Mouse (Mus musculus): Measurements from ENCODE around the gene Ano9.

The Ano9 gene

DNA sequence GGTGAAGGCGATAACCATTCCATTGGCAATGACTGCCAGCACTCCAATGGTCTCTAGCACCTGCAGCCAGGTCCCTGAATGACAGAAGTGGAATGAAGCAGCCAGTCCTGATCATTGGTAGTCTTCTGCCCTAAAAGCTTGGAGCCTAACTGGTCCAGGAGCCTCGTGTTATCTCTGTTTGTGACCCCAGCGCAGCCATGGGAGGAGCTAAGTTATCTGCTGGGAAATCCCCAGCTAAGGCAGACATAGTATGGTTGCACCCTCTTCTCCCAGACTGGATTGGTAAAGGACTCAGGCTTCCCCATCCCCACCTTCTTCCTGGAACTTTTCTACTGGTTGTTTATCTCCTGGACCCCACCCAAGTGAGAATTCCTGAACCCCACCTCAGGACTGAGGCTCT, 14.4 kb downstream of the Ano9 start:
- no peak for DNase-seq (ENCODE audit: low spot score in 2 of 2)

DNA sequence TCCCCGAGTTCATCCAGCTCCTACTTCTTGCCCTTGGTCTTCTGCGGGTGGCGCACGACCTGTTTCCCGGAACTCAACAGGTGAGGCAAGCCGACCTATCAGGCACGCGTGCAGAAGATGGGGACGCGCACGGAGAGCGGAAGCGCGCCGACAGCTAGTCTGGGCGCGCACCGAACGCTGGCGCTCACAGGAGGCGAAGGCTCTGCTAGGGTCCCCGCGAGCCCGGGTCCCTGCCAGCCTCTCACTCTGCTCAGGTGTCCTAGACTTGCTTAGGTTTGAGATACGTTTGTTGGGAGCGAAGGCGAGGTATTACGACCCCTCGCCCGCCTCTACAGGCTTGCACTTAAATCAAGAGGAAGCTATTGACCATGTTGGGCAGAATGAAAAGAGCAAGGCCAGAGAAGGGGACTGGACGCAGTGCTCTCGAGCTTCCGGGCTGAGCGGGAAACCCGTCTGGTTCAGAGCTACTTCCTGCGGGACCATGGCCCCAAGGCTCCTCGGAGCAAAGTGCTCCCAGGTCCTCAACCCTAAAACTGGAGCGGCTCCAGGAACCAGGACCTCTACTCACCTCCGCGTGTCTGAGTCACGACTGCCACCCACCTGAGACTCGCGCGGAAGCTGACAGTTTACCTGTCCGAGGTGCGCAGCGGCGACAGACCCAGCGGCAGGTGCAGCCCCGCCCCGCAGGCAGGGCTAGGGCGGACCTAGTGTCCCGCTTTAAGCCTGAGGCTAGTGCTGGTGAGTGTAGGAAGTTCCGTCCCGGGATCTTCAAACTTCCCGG, 17.5 kb downstream of the Ano9 start, which contains the start of gene Sigirr:
Gene Sigirr (minus strand): TSS at position 662 of the 781 bp plus-strand sequence.
- peak; percentile 50 to 69 for DNase-seq (ENCODE audit: low spot score in 2 of 2)

DNA sequence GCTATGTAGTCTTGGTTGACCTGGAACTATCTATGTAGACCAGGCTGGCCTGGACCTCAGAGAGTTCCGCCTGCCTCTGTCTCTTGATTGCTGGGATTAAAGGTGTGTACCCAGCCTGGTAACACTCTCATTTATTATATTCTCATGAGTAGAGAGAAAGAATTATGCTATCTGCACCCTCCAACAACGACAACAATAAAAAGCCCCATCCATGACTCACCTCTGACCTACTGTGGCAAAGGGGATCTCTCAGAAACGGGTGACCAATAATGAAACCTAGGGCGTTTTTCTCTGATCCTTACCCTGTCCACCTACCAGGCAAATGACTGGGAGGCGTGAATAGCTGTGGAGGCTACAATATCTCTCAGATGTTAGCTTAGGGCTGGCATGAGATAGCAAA, 20.4 kb downstream of the Ano9 start:
- DNase-seq (ENCODE audit: low spot score in 2 of 2), result no peak

DNA sequence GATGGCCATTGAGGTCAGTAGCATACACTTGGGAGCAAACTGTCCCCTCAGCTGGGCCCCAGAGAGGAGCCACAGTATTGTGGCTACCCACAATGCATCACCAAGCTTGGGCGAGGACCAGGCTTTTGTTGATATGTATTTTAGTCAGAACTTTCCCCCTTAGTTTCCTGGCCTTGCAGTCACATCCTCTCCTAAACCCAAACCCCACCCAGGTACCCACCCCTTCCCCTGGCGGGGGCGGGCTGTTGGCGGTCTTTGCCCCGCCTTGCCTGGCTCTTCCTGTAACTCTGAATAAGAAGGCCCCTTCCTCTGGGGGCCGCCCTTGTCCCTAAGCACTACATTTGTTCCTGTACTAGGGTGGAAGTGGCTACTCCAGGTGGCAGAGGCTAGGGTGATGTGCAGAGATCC, 21.0 kb downstream of the Ano9 start:
- peak; percentile 52 to 83 for DNase-seq (ENCODE audit: low spot score in 2 of 2)

DNA sequence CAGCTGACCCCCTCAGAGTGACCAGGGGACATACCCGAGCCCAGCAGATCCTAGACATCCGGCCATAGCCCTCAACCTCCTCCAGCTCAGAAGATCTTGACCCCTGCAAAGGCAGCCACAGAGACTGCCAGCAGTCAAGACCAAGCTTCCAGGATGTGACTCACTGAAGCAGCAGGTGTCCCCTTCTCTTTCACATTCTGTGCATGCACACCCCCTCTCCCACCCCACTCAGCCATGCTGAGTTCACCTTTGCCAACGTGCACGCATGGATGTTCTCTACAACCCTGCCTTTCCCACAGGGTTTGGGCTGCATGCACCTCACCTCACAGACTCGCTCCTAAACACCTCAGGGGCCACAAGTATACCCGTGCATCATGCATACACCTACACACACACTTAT, 21.6 kb downstream of the Ano9 start:
- DNase-seq (ENCODE audit: low spot score in 2 of 2), result no peak

DNA sequence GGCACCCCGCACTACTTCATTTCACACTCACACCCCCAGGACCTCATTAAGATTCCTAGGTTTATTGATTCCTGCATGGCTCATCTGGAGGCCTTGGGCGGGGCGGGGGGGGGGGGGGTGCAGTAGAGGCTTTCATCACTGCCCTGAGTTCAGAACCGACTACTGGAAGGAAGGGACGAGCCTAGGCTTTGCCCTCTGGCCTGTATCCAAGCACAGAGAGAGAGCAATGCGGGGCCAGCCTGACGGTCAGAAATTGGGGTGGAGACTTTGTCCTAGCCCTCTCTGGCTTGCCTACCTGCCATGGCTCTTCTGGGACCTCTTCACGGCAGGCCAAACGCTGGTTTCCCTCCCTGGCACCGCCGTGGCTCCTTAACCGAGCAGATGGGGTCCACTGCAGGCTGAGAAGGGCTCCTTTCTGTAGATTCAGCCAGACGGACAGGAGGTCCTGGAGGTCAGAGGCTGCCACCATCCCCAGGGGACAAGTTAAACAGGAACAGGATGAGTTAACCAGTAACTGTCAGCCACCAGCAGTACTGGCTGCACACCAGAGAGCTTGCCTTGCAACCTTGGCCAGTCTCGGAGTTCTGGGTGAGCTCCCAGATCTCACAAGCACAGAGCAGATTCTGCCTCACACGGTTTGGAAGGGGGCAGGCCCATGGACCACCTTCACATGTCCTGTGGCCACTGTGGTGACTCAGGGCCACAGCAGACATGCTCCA, 23.0 kb downstream of the Ano9 start:
- no peak for DNase-seq (ENCODE audit: low spot score in 2 of 2)

DNA sequence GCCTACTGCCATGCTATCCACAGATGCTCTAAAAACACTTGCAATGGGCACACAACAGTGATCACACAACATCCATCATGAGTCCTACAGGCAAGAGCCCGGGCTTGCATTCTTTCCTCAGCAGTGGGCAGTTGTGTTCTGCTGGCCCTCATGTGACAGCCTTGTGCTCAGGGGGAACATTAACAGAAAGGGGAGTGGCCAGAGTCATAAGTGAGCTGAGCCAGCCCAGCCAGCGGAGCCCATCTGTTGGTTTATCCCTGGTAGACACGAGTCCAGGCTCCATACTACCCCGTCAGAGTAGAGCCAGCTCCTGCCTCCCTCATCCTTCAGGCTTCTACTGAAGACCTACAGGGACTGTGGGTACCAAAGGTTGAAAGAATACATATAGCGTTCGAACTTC, 23.7 kb downstream of the Ano9 start:
- no peak for DNase-seq (ENCODE audit: low spot score in 2 of 2)

DNA sequence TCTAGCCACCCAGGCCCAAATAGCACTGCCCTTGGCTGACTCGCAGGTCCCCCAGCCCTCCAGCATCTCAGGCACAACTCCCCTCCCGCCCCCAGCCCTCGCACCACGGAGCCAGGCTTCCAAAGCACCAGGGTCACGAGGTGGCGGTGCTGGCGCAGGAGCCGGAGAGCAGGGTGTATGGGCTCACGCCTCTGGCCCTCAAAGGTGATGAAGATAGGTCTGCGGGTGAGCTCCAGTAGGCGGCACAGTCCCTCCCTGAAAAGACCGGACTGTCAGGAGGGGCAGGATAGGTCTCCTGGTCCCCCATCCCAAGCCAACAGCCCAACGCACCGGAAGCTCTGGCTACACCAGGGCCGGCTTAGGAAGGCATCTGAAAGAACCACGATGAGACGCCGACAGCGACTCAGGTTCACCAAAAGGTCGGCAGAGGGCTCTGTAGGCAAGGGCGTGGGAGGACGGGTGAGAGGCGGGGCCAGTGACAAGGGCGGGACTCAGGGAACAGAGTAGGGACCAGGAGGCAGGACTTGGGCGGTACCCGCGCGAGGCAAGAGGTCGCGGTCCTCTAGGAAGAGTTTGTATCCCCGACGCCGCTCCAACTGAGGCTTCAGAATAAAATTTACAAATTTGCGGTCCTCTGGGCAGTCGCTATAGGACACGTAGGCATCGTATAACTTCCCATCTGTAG, 25.4 kb downstream of the Ano9 start:
- peak; percentile 81 to 94 for DNase-seq (ENCODE audit: low spot score in 2 of 2)

DNA sequence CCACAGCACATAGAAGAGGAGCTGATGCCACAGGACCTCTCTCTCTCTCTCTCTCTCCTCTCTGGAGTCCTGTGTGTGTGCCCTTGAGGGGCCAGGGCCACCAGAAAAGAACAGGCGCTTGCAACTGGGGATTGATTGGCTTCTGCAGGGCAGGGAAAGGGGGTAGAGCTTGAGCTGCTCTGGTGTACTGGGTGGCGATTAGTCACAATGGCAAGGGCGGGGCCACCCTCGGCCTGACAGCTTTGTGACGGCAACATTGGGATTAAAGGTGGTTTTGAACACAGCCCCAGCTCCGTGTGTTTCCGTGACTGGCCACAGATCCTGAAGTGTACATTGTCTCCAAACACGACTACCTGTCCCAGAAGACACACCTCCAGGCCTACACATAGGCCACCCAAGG, 27.4 kb downstream of the Ano9 start:
- DNase-seq (ENCODE audit: low spot score in 2 of 2), result no peak

DNA sequence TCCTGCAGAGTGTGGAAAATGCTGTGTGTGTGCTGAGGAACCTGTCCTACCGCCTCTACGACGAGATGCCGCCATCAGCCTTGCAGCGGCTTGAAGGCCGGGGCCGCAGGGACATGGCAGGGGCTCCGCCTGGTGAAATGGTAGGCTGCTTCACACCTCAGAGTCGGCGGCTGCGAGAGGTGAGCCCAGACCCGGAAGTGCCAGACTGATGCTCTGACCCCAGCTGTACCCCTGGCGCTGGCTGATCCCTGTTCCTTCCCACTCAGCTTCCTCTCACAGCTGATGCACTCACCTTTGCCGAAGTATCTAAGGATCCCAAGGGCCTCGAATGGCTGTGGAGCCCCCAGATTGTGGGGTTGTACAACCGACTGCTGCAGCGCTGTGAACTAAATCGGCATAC, 29.1 kb downstream of the Ano9 start:
- peak in 1 of 2 experiments; percentile 38 for DNase-seq (ENCODE audit: low spot score in 2 of 2)

DNA sequence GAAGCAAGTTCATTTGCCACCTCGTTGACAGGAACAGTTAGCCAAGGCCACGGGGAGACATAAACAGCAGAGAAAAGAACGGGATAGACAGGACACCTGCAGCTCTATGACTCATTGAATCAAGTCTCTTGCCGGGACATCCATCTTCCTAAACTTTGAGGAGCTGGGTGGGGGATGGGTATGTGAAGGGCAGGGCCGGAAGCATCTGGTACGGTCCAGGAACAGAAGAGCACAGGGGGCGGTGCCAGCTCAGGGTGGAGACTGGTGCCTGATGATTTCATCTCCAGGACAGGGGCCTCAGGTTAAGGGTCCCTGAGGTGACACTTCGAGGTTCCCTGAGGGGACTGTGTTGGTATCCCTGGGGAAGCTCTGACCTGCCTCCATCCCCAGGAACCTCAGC, 29.7 kb downstream of the Ano9 start:
- peak in 1 of 2 experiments; percentile 52 for DNase-seq (ENCODE audit: low spot score in 2 of 2)

DNA sequence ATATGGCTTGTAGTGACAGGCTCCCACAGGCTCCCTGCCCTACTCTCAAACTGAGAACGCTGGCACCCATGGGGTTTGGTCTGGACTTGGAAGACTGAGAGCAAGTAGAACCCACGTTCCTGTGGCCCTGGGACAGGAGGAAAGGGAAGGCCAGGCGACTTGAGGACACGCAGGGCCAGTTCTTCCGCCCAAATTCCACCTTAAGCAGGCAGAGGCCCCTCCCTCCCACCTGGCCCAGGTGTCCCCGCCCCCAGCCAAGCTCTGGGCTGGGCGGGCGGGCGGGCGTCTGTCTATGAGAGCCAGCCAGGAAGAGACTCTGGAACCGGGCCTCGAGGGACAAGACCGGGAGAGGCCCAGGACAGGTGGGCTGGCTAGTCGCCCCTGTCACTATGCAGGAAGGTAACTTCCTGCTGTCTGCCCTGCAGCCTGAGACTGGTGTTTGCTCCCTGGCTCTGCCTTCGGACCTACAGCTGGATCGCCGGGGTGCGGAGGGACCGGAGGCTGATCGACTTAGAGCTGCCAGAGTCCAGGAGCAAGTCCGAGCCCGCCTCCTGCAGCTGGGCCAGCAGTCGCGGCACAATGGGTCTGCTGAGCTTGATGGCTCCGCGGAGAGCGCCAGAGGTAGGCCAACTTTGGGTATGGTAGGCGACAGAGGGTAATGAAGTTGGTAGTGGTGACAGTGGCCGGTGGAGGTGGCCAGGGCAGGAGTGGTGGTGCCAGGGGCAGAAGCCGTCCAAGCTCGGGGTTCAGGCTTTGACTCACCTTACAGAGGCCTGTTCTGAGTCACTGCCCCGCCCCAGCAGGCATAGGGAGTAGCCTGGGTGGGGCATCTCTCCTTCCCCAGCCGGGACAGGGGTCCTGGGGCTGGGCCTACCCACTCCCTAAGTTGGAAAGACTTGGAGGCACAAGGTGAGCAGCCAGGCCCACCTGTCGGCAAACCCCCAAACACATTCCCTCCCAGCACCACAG, 37.8 kb downstream of the Ano9 start:
- DNase-seq (ENCODE audit: low spot score in 2 of 2), result no peak

DNA sequence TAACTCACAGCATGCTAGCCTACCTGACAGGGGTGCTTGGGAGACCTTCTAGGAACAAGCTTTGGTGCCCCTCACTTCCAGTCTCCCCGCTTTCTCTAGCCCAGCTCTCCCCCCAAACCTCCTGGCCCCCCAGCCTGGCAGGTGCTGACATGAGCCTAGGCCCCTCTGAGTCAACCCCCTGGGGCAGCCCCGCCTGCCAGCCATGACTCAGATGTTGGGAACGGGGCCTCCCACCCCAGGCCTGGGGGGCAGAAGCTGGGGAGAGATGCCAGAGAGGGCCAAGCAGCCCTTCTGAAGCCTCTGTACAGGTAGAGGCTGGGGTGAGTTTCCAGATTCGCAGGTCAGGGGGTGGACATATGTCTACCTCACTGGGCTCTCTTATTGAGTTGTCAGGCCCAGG, 38.7 kb downstream of the Ano9 start:
- DNase-seq (ENCODE audit: low spot score in 2 of 2), result no peak

DNA sequence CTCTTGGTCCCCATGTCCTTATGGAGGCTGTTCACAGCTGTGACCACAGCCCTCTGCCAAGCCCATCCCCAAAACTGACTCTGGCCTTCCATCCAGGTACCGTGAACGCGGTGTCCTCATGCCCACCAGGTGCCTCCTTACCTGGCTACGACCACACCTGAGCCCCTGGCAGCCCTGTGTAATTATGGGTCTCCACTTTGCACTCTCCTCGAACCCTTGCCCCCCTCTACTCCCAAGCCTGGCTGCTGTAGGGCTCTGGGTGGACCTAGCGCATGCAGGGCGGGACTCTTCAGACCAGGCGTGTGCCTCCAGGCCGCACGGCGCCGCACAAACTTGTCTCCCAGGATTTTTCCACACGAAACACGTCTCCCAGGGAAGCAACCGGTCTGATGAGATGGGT, 39.8 kb downstream of the Ano9 start, which contains the start of gene Pkp3:
Gene Pkp3 (plus strand): TSS at position 378 of the 400 bp plus-strand sequence.
- DNase-seq (ENCODE audit: low spot score in 2 of 2), result no peak

DNA sequence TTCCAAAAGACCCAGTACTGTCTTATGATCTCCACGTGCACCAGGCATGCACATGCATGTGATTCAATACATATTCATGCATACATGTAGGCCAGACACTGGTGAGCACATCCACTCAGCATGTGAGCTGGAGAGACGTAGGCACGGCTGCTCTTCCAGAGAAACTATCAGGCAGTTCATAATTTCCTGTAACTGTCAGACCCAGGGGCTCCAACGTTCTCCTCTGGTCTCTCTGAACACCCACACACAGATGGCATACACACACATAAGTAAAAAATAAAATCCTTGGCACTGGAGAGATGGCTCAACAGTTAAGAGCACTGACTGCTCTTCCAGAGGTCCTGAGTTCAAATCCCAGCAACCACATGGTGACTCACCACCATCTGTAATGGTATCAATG, 43.8 kb downstream of the Ano9 start:
- no peak for DNase-seq (ENCODE audit: low spot score in 2 of 2)

DNA sequence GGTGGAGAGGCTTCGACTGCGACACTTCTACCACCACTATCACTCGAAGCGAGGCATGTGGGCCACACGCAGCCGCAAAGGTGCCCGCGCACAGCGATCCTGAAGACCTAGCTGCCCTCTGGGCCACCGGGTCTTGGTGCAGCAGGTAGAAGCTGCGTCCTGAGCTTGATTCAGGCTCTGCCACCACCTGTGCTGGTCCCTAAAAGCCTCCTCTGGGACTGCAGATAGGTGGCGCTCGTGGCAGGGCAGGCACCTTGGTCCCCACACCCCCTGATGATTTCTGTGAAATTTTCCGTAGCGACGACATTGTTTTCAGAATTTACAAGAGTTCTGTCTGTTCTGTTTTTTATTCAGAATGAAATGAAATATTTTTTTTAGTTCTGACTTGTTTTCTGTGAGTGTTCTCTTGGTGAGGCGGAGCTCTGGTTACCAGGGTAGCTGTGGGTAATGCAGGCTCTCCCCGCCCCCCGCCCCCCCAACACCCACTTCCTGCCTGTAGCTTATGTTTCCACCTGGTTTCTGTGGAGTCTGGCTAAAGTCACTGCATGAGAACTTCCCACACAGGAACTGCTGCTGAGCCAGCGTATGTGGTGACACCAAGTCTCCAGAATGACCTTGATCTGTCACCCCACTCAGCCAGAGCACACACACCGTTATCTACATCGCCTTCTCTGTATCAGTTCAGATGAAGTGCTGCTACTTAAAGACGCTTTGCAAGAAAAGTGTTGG, 45.4 kb downstream of the Ano9 start:
- peak in 1 of 2 experiments; percentile 74 for DNase-seq (ENCODE audit: low spot score in 2 of 2)

DNA sequence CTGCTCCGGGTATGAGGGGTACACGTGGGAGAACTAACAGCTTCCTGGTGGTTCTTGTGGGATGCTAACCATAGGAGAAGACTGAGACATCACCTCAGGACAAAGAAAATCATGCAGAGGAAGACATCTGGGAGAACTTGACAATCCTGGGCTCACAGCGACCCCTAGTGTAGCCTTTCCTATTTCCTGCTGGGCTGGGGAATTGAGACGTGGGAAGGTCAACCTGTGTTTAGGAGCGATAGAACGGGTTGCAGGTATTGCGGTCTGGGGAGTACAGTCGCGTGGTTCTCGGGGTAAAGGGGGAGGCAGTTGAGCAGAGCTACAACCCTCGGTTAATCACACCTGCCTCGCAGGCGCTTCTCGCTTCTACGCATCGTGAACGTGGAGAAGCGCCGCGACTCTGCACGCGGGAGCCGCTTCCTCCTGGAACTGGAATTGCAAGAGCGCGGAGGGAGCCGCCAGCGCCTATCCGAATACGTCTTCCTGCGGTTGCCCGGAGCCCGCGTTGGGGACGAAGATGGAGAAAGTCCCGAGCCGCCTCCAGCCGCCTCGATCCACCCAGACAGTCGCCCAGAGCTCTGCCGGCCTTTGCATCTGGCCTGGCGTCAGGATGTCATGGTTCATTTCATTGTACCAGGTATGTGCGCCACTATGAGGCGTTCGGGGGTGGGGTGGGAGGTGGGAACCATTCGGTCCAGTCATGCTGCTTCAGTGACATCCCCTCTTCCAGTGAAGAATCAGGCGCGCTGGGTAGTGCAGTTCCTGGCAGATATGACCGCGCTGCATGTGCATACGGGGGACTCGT, 47.3 kb downstream of the Ano9 start:
- DNase-seq (ENCODE audit: low spot score in 2 of 2), result peak in 1 of 2 experiments; percentile 77

DNA sequence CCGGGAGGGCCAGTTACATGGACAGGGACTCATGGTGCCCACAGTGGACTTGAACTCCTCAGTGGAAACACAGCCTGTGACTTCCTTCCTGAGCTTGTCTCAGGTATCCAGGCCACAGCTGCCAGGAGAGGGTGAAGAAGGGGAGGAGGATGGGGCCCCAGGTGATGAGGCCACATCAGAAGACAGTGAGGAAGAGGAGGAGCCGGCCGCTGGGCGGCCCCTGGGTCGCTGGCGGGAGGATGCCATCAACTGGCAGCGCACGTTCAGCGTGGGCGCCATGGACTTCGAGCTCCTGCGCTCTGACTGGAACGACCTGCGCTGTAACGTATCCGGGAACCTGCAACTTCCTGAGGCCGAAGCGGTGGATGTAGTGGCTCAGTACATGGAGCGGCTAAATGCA, 49.3 kb downstream of the Ano9 start:
- DNase-seq (ENCODE audit: low spot score in 2 of 2), result no peak

DNA sequence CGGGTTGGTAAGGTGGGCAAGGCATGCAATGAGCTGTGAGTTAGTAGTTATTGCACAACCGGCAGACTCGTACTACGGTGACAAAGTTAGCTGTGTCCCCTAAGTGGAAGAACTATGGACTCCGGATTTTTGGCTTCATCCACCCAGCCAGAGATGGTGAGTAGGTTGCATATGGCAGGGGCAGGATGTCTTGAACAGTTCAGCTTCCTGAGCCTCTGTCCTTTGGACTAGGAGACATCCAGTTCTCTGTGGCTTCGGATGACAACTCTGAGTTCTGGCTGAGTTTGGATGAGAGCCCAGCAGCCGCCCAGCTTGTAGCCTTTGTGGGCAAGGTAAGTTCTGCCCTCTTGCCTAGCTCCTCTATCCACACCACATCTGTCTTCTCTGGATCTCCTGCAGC, 53.0 kb downstream of the Ano9 start:
- DNase-seq (ENCODE audit: low spot score in 2 of 2), result no peak

DNA sequence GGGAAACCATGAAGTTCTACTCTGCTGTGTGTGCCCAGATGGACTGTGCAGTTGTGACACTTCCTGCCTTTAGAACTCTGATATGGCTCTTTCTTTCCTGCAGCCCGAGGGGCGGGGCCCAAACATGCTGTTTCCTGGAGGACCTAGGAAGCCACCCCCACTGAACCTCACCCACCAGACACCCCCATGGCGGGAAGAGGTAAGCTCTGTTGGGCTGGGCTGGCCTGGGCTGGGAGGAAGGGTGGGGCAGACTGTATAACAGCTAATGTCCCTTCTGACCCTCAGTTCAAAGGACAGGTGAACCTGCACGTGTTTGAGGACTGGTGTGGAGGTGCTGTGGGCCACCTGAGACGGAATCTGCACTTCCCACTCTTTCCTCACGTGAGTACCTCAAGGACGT, 53.4 kb downstream of the Ano9 start:
- DNase-seq (ENCODE audit: low spot score in 2 of 2), result no peak
